Mouse (Mus musculus) cerebellum, adult (tissue): Measurements from ENCODE around the gene Smim24.

ENCODE experiments used
- ATAC-seq: cut with Nextera tagmentation; 2 replicates; pipeline ENCODE4 v1.9.2; 2017; ENCODE audit warnings: mild to moderate bottlenecking, moderate library complexity, mixed read lengths; ENCODE audit not compliant: insufficient number of reproducible peaks, low FRiP score, low TSS enrichment

The Smim24 gene

GRCm38 (mm10) chr10:81364666-81365065 is 28.2 kb upstream of the Smim24 start:
- no peak for ATAC-seq

GRCm38 (mm10) chr10:81365073-81365472 is 27.8 kb upstream of the Smim24 start:
- no peak for ATAC-seq

GRCm38 (mm10) chr10:81365672-81366476 is 27.0 kb upstream of the Smim24 start, which contains the start of gene 4930404N11Rik:
Gene 4930404N11Rik (minus strand): TSS chr10:81365816.
- ATAC-seq, result no peak

- ATAC-seq, result no peak
These were observed 26.2 kb upstream of the Smim24 start for GRCm38 (mm10) chr10:81366477-81367206.

- no peak for ATAC-seq
These were observed 25.7 kb upstream of the Smim24 start for GRCm38 (mm10) chr10:81367207-81367495.

- no peak for ATAC-seq
These were observed 17.5 kb upstream of the Smim24 start for GRCm38 (mm10) chr10:81375322-81375721.

- ATAC-seq, result no peak
These were observed 16.1 kb upstream of the Smim24 start for GRCm38 (mm10) chr10:81376561-81377361.

- no peak for ATAC-seq
These were observed 15.5 kb upstream of the Smim24 start for GRCm38 (mm10) chr10:81377362-81377664.

- no peak for ATAC-seq
These were observed 14.9 kb upstream of the Smim24 start, which contains the start of gene Fzr1 for GRCm38 (mm10) chr10:81377793-81378552. Gene Fzr1 (minus strand): TSS chr10:81378516.

GRCm38 (mm10) chr10:81378553-81379182 is 14.2 kb upstream of the Smim24 start:
- ATAC-seq, result peak; percentile 91

GRCm38 (mm10) chr10:81379183-81379553 is 13.7 kb upstream of the Smim24 start:
- ATAC-seq, result no peak

- no peak for ATAC-seq
These were observed 13.0 kb upstream of the Smim24 start for GRCm38 (mm10) chr10:81379809-81380378.

- no peak for ATAC-seq
These were observed 10.8 kb upstream of the Smim24 start for GRCm38 (mm10) chr10:81382039-81382438.

- peak; percentile 94 for ATAC-seq
These were observed 8.8 kb upstream of the Smim24 start, which contains the start of the genes Dohh and Gm48551 for GRCm38 (mm10) chr10:81383802-81384604. Gene Dohh (plus strand): TSS chr10:81384428. Gene Gm48551 (plus strand): TSS chr10:81384466.

- ATAC-seq, result no peak
These were observed 8.3 kb upstream of the Smim24 start for GRCm38 (mm10) chr10:81384605-81384982.

GRCm38 (mm10) chr10:81385603-81386306 is 7.1 kb upstream of the Smim24 start:
- no peak for ATAC-seq

- no peak for ATAC-seq
These were observed 5.1 kb upstream of the Smim24 start for GRCm38 (mm10) chr10:81387716-81388115.

- no peak for ATAC-seq
These were observed 4.3 kb upstream of the Smim24 start, which contains the start of gene Gm48552 for GRCm38 (mm10) chr10:81388505-81389055. Gene Gm48552 (plus strand): TSS chr10:81389005.
